Mouse (Mus musculus) testis, adult 2 months (tissue): ENCODE measurements around the gene Hnf4a. TPM values are rescaled to one million over a fixed set of nuclear protein-coding genes. Genes with fewer than 3 reads are reported as not detected.

Experiments
- H3K27ac ChIP-seq: fragments of 200-500 bp; 2 replicates; pipeline ENCODE4 v1.5.1; 2012; ENCODE audit warnings: low read depth, low read length; ENCODE audit not compliant: control insufficient read depth, insufficient read depth
- H3K27me3 ChIP-seq: fragments of 200-500 bp; 2 replicates; pipeline ENCODE4 v1.6.1; 2012; ENCODE audit warnings: mild to moderate bottlenecking, low read length, moderate library complexity; ENCODE audit not compliant: control insufficient read depth, insufficient read depth
- H3K36me3 ChIP-seq: fragments of 200-500 bp; 2 replicates; pipeline ENCODE4 v1.6.1; 2012; ENCODE audit warnings: mild to moderate bottlenecking, low read length; ENCODE audit not compliant: control insufficient read depth, insufficient read depth
- H3K4me1 ChIP-seq: fragments of 200-500 bp; 2 replicates; pipeline ENCODE4 v1.6.1; 2012; ENCODE audit warnings: low read length; ENCODE audit not compliant: control insufficient read depth, insufficient read depth
- H3K4me3 ChIP-seq: fragments of 200-500 bp; 2 replicates; pipeline ENCODE4 v1.5.1; 2012; ENCODE audit warnings: low read depth, mild to moderate bottlenecking, low read length, moderate library complexity, mixed read lengths; ENCODE audit not compliant: control insufficient read depth
- CTCF ChIP-seq: fragments of 200-500 bp; IDR thresholded peaks from 2 replicates; pipeline ENCODE4 v1.5.1; 2012; ENCODE audit warnings: low read depth, mild to moderate bottlenecking, inconsistent platforms, low read length, moderate library complexity; ENCODE audit not compliant: control insufficient read depth, insufficient read depth, insufficient replicate concordance
- POLR2A ChIP-seq: fragments of 200-500 bp; IDR thresholded peaks from 2 replicates; pipeline ENCODE4 v1.6.1; 2012; ENCODE audit warnings: low read depth, mild to moderate bottlenecking, inconsistent platforms, low read length, moderate library complexity; ENCODE audit not compliant: control insufficient read depth
- polyA plus RNA-seq: library from polyadenylated mRNA; depleted of rRNA; stranded (reverse); fragments of >200 nt; gene quantifications from 2 replicates; pipeline ENCODE4 v1.2.3, GENCODE M21; 2012

Hnf4a gene
- polyA plus RNA-seq, 1 experiment: 0.10 TPM

- Histone ChIP-seq H3K4me3 (no peak overlapping the region), H3K4me1 (no peaks in the 10 kb centered on the region; the same call in 1 of the 2 replicates), H3K27ac (no peak overlapping the region), H3K27me3 (no peaks in the 10 kb centered on the region), H3K36me3 (no peaks in the 10 kb centered on the region)
- no peak for TF ChIP-seq POLR2A
Observed at GRCm38 (mm10) chr2:163560247-163560646, 53.6 kb downstream of the Hnf4a start.

- no peaks in the 10 kb centered on the region for H3K27me3 ChIP-seq
- H3K4me1 ChIP-seq: no peaks in the 10 kb centered on the region
- no peak overlapping the region for H3K27ac ChIP-seq
- TF ChIP-seq POLR2A (no peak), CTCF (no peak)
- H3K4me3 ChIP-seq: no peak overlapping the region
- no peaks in the 10 kb centered on the region for H3K36me3 ChIP-seq
Observed at GRCm38 (mm10) chr2:163561258-163561948, 54.8 kb downstream of the Hnf4a start.

- Histone ChIP-seq H3K4me3 (no peak overlapping the region), H3K4me1 (no peaks in the 10 kb centered on the region), H3K36me3 (no peaks in the 10 kb centered on the region), H3K27ac (no peak overlapping the region), H3K27me3 (no peaks in the 10 kb centered on the region)
- TF ChIP-seq POLR2A (no peak), CTCF (no peak)
Observed at GRCm38 (mm10) chr2:163564646-163565045, 58.0 kb downstream of the Hnf4a start.

- TF ChIP-seq CTCF (no peak), POLR2A (no peak)
- Histone ChIP-seq H3K4me1 (no peaks in the 10 kb centered on the region), H3K27ac (no peak overlapping the region), H3K27me3 (no peaks in the 10 kb centered on the region), H3K4me3 (no peak overlapping the region), H3K36me3 (no peaks in the 10 kb centered on the region)
Observed at GRCm38 (mm10) chr2:163574321-163574720, 67.7 kb downstream of the Hnf4a start.

GRCm38 (mm10) chr2:163575248-163575647, 68.6 kb downstream of the Hnf4a start:
- Histone ChIP-seq H3K36me3 (no peaks in the 10 kb centered on the region), H3K27me3 (no peaks in the 10 kb centered on the region), H3K27ac (no peak overlapping the region), H3K4me3 (no peak overlapping the region), H3K4me1 (no peaks in the 10 kb centered on the region)
- TF ChIP-seq POLR2A: no peak
- TF ChIP-seq CTCF: no peak

GRCm38 (mm10) chr2:163577986-163578385, 71.4 kb downstream of the Hnf4a start:
- Histone ChIP-seq H3K27me3 (no peaks in the 10 kb centered on the region), H3K4me3 (no peak overlapping the region), H3K27ac (no peak overlapping the region), H3K36me3 (no peaks in the 10 kb centered on the region), H3K4me1 (no peaks in the 10 kb centered on the region)
- TF ChIP-seq POLR2A: no peak
- TF ChIP-seq CTCF: no peak

GRCm38 (mm10) chr2:163580069-163580945, 73.7 kb downstream of the Hnf4a start:
- Histone ChIP-seq H3K36me3 (no peaks in the 10 kb centered on the region), H3K4me3 (no peak overlapping the region), H3K27ac (no peak overlapping the region; the same call in 1 of the 2 replicates), H3K4me1 (peaks cover 3% of the 10 kb centered on the region; the same call in 1 of the 2 replicates), H3K27me3 (no peaks in the 10 kb centered on the region)
- TF ChIP-seq POLR2A: no peak
- TF ChIP-seq CTCF: no peak
